Mouse (Mus musculus): ENCODE results near the gene Dip2b. TPM values are rescaled to one million over a fixed set of nuclear protein-coding genes. Genes with fewer than 3 reads are reported as not detected.

The Dip2b gene
- 24.0 and 26.2 TPM in 2 replicates for polyA plus RNA-seq (2012; rRNA removed)

DNA sequence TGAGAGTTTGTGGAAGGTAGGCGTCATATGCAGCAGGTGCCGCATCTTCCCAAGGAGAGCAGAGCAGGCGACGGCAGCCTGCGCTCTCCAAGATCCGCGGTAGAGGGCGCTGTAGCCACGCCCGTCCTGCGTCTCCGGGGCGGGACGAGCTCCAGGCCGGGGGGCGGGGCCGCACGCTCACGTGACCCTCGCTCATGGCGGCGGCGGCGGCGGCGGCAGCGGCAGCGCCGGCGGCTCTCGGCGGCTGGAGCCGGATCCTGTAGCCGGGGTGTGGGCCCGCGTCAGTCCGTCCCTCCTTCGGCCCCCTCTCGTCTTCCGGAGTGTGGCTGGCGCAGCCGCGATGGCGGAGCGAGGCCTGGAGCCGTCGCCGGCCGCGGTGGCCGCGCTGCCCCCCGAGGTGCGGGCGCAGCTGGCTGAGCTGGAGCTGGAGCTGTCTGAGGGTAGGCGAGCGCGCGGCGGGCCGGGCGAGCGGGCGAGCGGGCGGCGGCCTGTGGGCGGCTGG, at the start of gene Dip2b:
Dip2b (plus strand) TSS at position 195 of the 502 bp plus-strand sequence.

DNA sequence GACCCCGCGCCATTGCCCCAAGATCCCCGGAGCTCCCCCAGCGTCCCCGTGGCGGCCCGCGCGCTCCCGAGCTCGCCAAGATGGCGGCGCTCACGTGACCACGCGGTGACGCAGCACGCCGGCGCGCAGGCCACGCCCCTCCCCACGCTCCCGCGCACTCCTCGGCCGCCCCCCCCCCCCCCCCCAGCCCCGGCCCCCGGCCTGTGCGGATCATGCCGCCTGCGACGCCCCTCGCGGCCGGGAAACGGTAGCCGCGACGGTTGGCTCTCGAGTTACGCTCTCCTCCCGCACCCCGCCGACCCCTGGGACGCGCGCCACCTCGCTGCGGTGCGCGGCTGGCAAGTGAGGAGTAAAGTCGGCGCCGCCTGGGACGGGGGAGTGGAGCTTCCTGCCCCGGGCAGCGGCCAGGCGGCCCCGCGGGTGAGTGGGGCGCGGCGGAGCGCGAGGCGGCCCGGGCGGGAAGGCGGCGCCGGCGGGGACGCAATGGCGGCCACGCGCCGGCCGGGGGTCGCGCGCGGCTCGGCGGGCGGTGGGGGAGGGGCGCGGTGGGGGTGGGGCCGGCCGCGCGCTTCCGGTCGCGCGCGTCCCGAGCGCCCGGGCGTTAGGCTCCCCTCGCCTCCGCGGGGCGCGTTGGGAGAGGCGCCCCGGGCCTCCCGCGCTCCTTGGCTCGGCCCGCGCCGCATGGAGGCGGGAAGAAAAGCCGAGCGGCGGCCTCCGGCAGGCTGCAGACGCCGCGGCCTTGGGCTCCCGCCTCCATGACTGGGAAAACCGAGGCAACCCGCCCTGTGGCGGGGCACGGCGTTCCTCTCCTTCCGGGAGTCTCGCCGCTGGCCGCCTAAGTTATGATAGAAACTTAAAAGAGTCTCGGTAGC, 189.4 kb downstream of the Dip2b start, which contains the start of gene Atf1:
Atf1 (plus strand) TSS at position 157 of the 872 bp plus-strand sequence.

Other genes with a start within 250 kb of the Dip2b start
- 17.9 and 18.1 TPM in 2 replicates for gene Lima1, start 163.2 kb upstream of the Dip2b start, polyA plus RNA-seq (2012; rRNA removed)
- under 0.01 and 0.01 TPM in 2 replicates for gene Fam186a, start 71.6 kb upstream of the Dip2b start, polyA plus RNA-seq (2012; rRNA removed)
- 23.0 and 23.8 TPM in 2 replicates for gene Larp4, start 68.6 kb upstream of the Dip2b start, polyA plus RNA-seq (2012; rRNA removed)
- gene Atf1, start 189.2 kb downstream of the Dip2b start, polyA plus RNA-seq (2012; rRNA removed), result 11.9 and 12.7 TPM in 2 replicates
- not detected in 2 replicates for gene Tmprss12, start 242.2 kb downstream of the Dip2b start, polyA plus RNA-seq (2012; rRNA removed)